Mouse (Mus musculus) lung, embryonic 16.5 days (tissue): ENCODE measurements at regions not wholly inside any gene's neighbourhood (a gene's known extent, or its start where the extent isn't known, plus 50 kb on each side); places are given as distances from the start of the nearest gene placed in this dataset.

Experiments
- ATAC-seq: fragments of 200-750 bp; cut with Nextera tagmentation; 2 replicates; pipeline ENCODE4 v1.8.0; 2017; ENCODE audit warnings: low read depth, mild to moderate bottlenecking, moderate library complexity
- H3K27ac ChIP-seq: fragments of 300-500 bp; sonication (generic); 2 replicates; pipeline ENCODE4 v1.5.1; 2014; ENCODE audit warnings: mild to moderate bottlenecking, control low read depth, low read length
- H3K27me3 ChIP-seq: fragments of 300-500 bp; sonication (generic); 2 replicates; pipeline ENCODE4 v1.6.1; 2014; ENCODE audit warnings: low read depth, low read length, mixed read lengths; ENCODE audit not compliant: control insufficient read depth, insufficient read depth
- H3K36me3 ChIP-seq: fragments of 300-500 bp; sonication (generic); 2 replicates; pipeline ENCODE4 v1.6.1; 2014; ENCODE audit warnings: low read length; ENCODE audit not compliant: control insufficient read depth, insufficient read depth
- H3K4me1 ChIP-seq: fragments of 300-500 bp; sonication (generic); replicated peaks from 2 replicates; pipeline ENCODE4 v1.6.1; 2014; ENCODE audit warnings: low read length, mixed read lengths; ENCODE audit not compliant: control insufficient read depth, insufficient read depth
- H3K4me2 ChIP-seq: fragments of 300-500 bp; sonication (generic); 2 replicates; pipeline ENCODE4 v1.6.1; 2014; ENCODE audit warnings: low read depth, low read length, control low read depth
- H3K4me3 ChIP-seq: fragments of 300-500 bp; sonication (generic); 2 replicates; pipeline ENCODE4 v1.5.1; 2014; ENCODE audit warnings: mild to moderate bottlenecking, low read length, control low read depth
- H3K9ac ChIP-seq: fragments of 300-500 bp; sonication (generic); 2 replicates; pipeline ENCODE4 v1.6.1; 2014; ENCODE audit warnings: low read length, control low read depth
- H3K9me3 ChIP-seq: fragments of 300-500 bp; sonication (generic); 2 replicates; pipeline ENCODE4 v1.6.1; 2016; ENCODE audit warnings: low read length; ENCODE audit not compliant: control insufficient read depth
- WGBS: fragments of 180-500 bp; shearing (Covaris S2); extraction: QIAGEN DNeasy Blood & Tissue Kit; methylation state at CpG from one replicate; pipeline ENCODE4 v1.1.7; 2014; 5-methylcytosine and 5-hydroxymethylcytosine counted together

DNA sequence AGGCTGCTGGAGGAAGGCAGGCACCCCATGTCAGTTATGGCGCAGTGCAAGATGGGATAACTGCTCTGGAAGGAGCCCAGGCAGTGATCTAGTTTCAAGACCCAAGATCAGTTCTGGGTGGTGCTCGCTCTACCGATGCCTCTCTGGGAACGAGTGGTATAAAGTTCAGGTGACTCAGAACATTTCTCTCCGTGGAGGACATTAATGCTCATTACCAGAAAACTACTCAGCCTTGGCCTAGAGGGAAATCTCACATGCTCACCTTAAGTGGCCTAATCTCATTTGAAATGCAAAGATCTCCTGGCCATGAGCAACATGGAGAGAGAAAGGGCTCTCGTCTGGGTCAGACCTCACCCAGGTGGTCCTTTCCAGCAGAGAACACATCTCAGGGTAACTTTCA lies 56.4 kb upstream of the Slc38a2 start:
- no peak overlapping the region for H3K9ac ChIP-seq
- no peaks in the 10 kb centered on the region for H3K27me3 ChIP-seq
- peaks cover 10% of the 10 kb centered on the region for H3K4me1 ChIP-seq
- no peaks in the 10 kb centered on the region for H3K36me3 ChIP-seq
- ATAC-seq: no peak
- no peaks in the 10 kb centered on the region for H3K9me3 ChIP-seq
- no peak overlapping the region for H3K27ac ChIP-seq
- WGBS: 80% methylated on average over 6 of the region's 6 CpGs
- no peak overlapping the region for H3K4me3 ChIP-seq
- H3K4me2 ChIP-seq: no peak overlapping the region

GRCm38 (mm10) chr15:96755322-96755942 lies 55.9 kb upstream of the Slc38a2 start:
- H3K27ac ChIP-seq: no peak overlapping the region
- H3K27me3 ChIP-seq: no peaks in the 10 kb centered on the region
- H3K4me1 ChIP-seq: peaks cover 10% of the 10 kb centered on the region
- H3K4me2 ChIP-seq: no peak overlapping the region
- no peaks in the 10 kb centered on the region for H3K36me3 ChIP-seq
- no peak overlapping the region for H3K4me3 ChIP-seq
- no peaks in the 10 kb centered on the region for H3K9me3 ChIP-seq
- no peak for ATAC-seq
- 86% methylated on average over 13 of the region's 13 CpGs for WGBS
- H3K9ac ChIP-seq: no peak overlapping the region

GRCm38 (mm10) chr15:96754079-96754478 lies 54.5 kb upstream of the Slc38a2 start:
- Histone ChIP-seq H3K4me1 (peaks cover 8% of the 10 kb centered on the region), H3K4me2 (no peak overlapping the region), H3K27me3 (no peaks in the 10 kb centered on the region), H3K4me3 (no peak overlapping the region), H3K9ac (no peak overlapping the region), H3K27ac (no peak overlapping the region), H3K36me3 (no peaks in the 10 kb centered on the region), H3K9me3 (no peaks in the 10 kb centered on the region)
- 95% methylated on average over 5 of the region's 5 CpGs for WGBS
- ATAC-seq: no peak

- ATAC-seq: no peak
- H3K27ac ChIP-seq: no peak overlapping the region
- peaks cover 7% of the 10 kb centered on the region for H3K4me1 ChIP-seq
- no peak overlapping the region for H3K4me2 ChIP-seq
- WGBS: 93% methylated on average over 8 of the region's 8 CpGs
- no peaks in the 10 kb centered on the region for H3K36me3 ChIP-seq
- no peak overlapping the region for H3K4me3 ChIP-seq
- H3K9me3 ChIP-seq: peaks cover 4% of the 10 kb centered on the region; the same call in 1 of the 2 replicates
- H3K9ac ChIP-seq: no peak overlapping the region
- H3K27me3 ChIP-seq: no peaks in the 10 kb centered on the region
Observed at GRCm38 (mm10) chr15:96752719-96753118, 53.2 kb upstream of the Slc38a2 start.

- Histone ChIP-seq H3K27me3 (no peaks in the 10 kb centered on the region), H3K36me3 (no peaks in the 10 kb centered on the region), H3K4me2 (no peak overlapping the region), H3K9ac (no peak overlapping the region), H3K4me3 (no peak overlapping the region), H3K27ac (no peak overlapping the region), H3K4me1 (peaks cover 7% of the 10 kb centered on the region), H3K9me3 (peaks cover 4% of the 10 kb centered on the region; the same call in 1 of the 2 replicates)
- WGBS: 76% methylated on average over 3 of the region's 3 CpGs
- ATAC-seq: no peak
Observed at GRCm38 (mm10) chr15:96752062-96752358, 52.5 kb upstream of the Slc38a2 start.

- Histone ChIP-seq H3K36me3 (no peaks in the 10 kb centered on the region), H3K27ac (no peak overlapping the region), H3K4me3 (no peak overlapping the region), H3K4me2 (no peak overlapping the region), H3K4me1 (peaks cover 6% of the 10 kb centered on the region), H3K9ac (no peak overlapping the region), H3K9me3 (peaks cover 4% of the 10 kb centered on the region; the same call in 1 of the 2 replicates), H3K27me3 (no peaks in the 10 kb centered on the region)
- WGBS: 80% methylated on average over 13 of the region's 13 CpGs
- no peak for ATAC-seq
Observed at GRCm38 (mm10) chr15:96751243-96752061, 51.9 kb upstream of the Slc38a2 start.

DNA sequence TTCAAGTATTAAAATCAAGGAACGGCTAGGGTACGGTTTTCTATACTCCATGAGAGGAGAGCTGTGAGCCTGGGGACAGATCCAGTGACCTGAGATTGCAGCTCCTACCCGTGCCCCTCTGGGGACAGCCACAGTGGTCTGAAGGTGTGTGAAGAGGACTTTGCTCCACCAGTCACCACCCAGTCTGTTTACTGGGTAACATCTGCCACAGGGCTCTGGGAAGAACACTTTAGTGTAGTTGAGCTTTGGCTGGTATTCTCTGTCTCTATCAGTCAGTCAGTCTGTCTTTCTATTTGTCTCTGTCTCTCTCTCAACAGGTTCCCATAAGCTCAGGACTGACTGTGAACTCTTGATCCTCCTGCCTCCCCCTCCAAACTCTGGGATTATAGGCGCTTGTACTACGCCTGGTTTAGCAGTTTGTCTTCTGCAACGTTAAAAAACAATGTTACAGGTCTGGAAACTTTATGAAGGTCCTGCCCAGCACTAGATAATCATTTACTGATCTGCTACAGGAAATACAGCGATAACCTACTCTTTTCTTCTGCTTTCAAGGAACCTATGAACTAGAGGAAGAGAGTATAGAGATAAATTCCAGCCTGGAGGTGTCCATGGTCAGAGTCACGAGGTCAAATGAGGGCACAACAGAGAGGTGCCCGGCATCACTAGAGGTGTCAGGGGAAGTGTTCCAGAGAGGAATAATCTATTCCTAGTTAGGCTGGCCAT lies 50.2 kb upstream of the Slc38a2 start:
- H3K27me3 ChIP-seq: no peaks in the 10 kb centered on the region
- no peak overlapping the region for H3K9ac ChIP-seq
- peaks cover 4% of the 10 kb centered on the region; the same call in 1 of the 2 replicates for H3K9me3 ChIP-seq
- 63% methylated on average over 9 of the region's 9 CpGs for WGBS
- H3K4me2 ChIP-seq: no peak overlapping the region
- H3K36me3 ChIP-seq: no peaks in the 10 kb centered on the region
- 0 out of 2 replicates have a peak, but pooled peaks cover 3% of the 10 kb centered on the region for H3K4me1 ChIP-seq
- no peak overlapping the region; the same call in 1 of the 2 replicates for H3K27ac ChIP-seq
- no peak overlapping the region for H3K4me3 ChIP-seq
- no peak for ATAC-seq
